Comparison of ENCODE assay signal across 28 mouse cellular contexts in the genomic region with DNA sequence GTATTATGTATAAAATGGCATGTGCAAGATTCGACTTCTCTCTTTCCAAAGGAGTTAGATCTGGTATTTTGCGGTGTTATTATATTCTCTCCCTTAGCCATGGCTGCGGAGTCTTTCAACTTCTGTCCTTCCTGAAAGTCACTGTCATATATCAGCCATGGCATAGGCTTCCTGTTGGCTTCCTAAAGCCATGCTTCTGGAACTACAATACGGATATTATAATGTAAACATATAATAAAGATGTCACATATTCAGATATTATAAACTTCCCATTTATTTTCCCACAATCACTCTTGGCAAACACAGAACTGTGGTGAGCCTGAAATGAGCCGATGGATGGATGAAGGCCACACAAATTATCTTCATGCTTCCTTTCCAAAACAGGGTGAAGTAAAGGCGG.
"Had no signal": no experiment of that assay in that cellular context is flagged by ENCODE, and none has a peak within 500 bp of the region (broad histone marks: within the 10 kb centered on the region; RNA-seq: fewer than 3 reads in every experiment).

No protein-coding gene starts in this region.

- H3K4me1 ChIP-seq: embryonic facial prominence, embryonic 10.5 days; embryonic facial prominence, embryonic 12.5 days; embryonic facial prominence, embryonic 13.5 days; embryonic facial prominence, embryonic 15.5 days; forebrain, embryonic 10.5 days; forebrain, embryonic 12.5 days; forebrain, embryonic 13.5 days; forebrain, embryonic 15.5 days had no signal

- H3K27me3 ChIP-seq: embryonic facial prominence, embryonic 12.5 days; embryonic facial prominence, embryonic 13.5 days; embryonic facial prominence, embryonic 15.5 days; forebrain, embryonic 12.5 days; forebrain, embryonic 13.5 days; forebrain, embryonic 15.5 days had no signal

- DNase-seq: cerebellum, adult 2 months; cerebellum, adult 8-10 months; cerebellum, adult 9-10 months; cerebellum, adult 9-11 months; cerebellum, postnatal 10 days; cerebellum, postnatal 14 days; cerebellum, postnatal 25 days; cerebellum, postnatal 36 days; embryo, embryonic 11 days; forebrain, postnatal 0 days; gastrocnemius, adult 2 months; gastrocnemius, postnatal 10 days; gastrocnemius, postnatal 14 days; gastrocnemius, postnatal 25 days; gastrocnemius, postnatal 36 days; heart, adult 11 months; heart, adult 18-20 months had no signal

- H3K4me3 ChIP-seq: embryonic facial prominence, embryonic 10.5 days; embryonic facial prominence, embryonic 12.5 days; embryonic facial prominence, embryonic 13.5 days; embryonic facial prominence, embryonic 15.5 days; erythroblast, embryonic 14.5 days; forebrain, embryonic 10.5 days; forebrain, embryonic 12.5 days; forebrain, embryonic 13.5 days; forebrain, embryonic 15.5 days; gastrocnemius, adult 2 months had no signal

- H3K4me2 ChIP-seq: embryonic facial prominence, embryonic 12.5 days; embryonic facial prominence, embryonic 13.5 days; embryonic facial prominence, embryonic 15.5 days; forebrain, embryonic 12.5 days; forebrain, embryonic 13.5 days; forebrain, embryonic 15.5 days had no signal

- H3K27ac ChIP-seq: embryonic facial prominence, embryonic 10.5 days; embryonic facial prominence, embryonic 12.5 days; embryonic facial prominence, embryonic 13.5 days; embryonic facial prominence, embryonic 15.5 days; forebrain, embryonic 10.5 days; forebrain, embryonic 12.5 days; forebrain, embryonic 13.5 days; forebrain, embryonic 15.5 days; gastrocnemius, adult 2 months had no signal

- H3K9me3 ChIP-seq: embryonic facial prominence, embryonic 10.5 days; embryonic facial prominence, embryonic 12.5 days; embryonic facial prominence, embryonic 13.5 days; embryonic facial prominence, embryonic 15.5 days; forebrain, embryonic 10.5 days; forebrain, embryonic 12.5 days; forebrain, embryonic 13.5 days; forebrain, embryonic 15.5 days had no signal

- H3K36me3 ChIP-seq: embryonic facial prominence, embryonic 10.5 days; embryonic facial prominence, embryonic 12.5 days; embryonic facial prominence, embryonic 13.5 days; embryonic facial prominence, embryonic 15.5 days; forebrain, embryonic 10.5 days; forebrain, embryonic 12.5 days; forebrain, embryonic 15.5 days had no signal

- H3K9ac ChIP-seq: embryonic facial prominence, embryonic 12.5 days; embryonic facial prominence, embryonic 13.5 days; embryonic facial prominence, embryonic 15.5 days; forebrain, embryonic 12.5 days; forebrain, embryonic 13.5 days; forebrain, embryonic 15.5 days; forebrain, postnatal 0 days had no signal

- ATAC-seq: forebrain, embryonic 13.5 days; forebrain, embryonic 14.5 days; forebrain, embryonic 15.5 days; forebrain, embryonic 16.5 days; forebrain, postnatal 0 days had no signal
